In the genomic region with DNA sequence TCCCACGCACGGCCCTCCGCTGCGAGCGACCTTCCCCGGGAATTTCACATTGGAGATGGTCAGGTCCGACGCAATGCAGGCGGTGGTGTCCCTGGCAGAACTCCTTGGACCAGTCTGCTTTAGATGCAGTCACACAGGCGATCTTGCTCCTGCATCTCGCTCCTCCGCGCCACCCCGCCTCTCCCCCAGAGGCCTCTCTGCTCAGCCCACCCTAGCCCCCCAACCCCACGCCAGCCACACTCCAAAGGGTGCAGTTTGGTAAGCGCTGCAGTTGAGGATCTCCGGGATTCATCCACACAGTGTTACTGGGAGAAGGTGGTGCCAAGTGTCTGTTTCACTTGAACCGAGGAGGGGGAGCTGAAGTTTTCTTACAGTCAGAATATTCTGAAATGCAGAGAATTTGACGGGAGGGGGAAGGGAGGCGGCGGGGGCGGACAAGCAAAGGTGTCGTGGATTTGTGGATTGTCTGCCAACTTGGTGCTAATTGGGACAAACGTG, we compare ENCODE assay signal across 9 mouse cellular contexts. TPM values are rescaled to one million over a fixed set of nuclear protein-coding genes. Genes with fewer than 3 reads are reported as not detected.
A peak's percentile ranks its signal among the peaks of the same experiment; 100 is the strongest.
DNase-seq lines count a peak whose midpoint lies in the region; ATAC-seq and TF ChIP-seq lines count a peak whose summit lies in the region.
"Had no signal": no experiment of that assay in that cellular context is flagged by ENCODE, and none has a peak within 500 bp of the region (broad histone marks: within the 10 kb centered on the region; RNA-seq: fewer than 3 reads in every experiment).

No protein-coding gene starts in this region.

- no peaks in the 10 kb centered on the region for H3K36me3 ChIP-seq in lung, postnatal 0 days (ENCODE audit: insufficient read depth, low read length)
- no peaks in the 10 kb centered on the region for H3K36me3 ChIP-seq in embryonic facial prominence, embryonic 12.5 days
- no peaks in the 10 kb centered on the region for H3K36me3 ChIP-seq in intestine, embryonic 16.5 days (ENCODE audit: control insufficient read depth, insufficient read depth, low read length)
- no peaks in the 10 kb centered on the region for H3K36me3 ChIP-seq in midbrain, embryonic 10.5 days

- peaks cover 6% of the 10 kb centered on the region for H3K4me1 ChIP-seq in lung, postnatal 0 days (ENCODE audit: insufficient read depth, low read depth, low read length)
- H3K4me1 ChIP-seq in embryonic facial prominence, embryonic 12.5 days = peaks cover 21% of the 10 kb centered on the region
- H3K4me1 ChIP-seq in intestine, embryonic 16.5 days (ENCODE audit: control insufficient read depth, insufficient read depth, low read length) = peaks cover 24% of the 10 kb centered on the region
- H3K4me1 ChIP-seq in midbrain, embryonic 10.5 days = peaks cover 63% of the 10 kb centered on the region

- H3K4me3 ChIP-seq in lung, postnatal 0 days (ENCODE audit: low read depth, low read length) = peak overlapping the region; percentile 36
- peak overlapping the region; percentile 49 for H3K4me3 ChIP-seq in embryonic facial prominence, embryonic 12.5 days
- H3K4me3 ChIP-seq in intestine, embryonic 16.5 days (ENCODE audit: low read length) = peak overlapping the region; percentile 48
- peak overlapping the region; percentile 65 for H3K4me3 ChIP-seq in midbrain, embryonic 10.5 days
- H3K4me3 ChIP-seq: myocyte had no signal

- no peak for DNase-seq in lung, postnatal 0 days (ENCODE audit: low spot score)
- no peak for DNase-seq in lung, adult 18-20 months
- peak; percentile 51 for DNase-seq in midbrain, embryonic 10.5 days (ENCODE audit: low spot score)
- DNase-seq in yolk sac, embryonic 10.5 days (ENCODE audit: low spot score) = peak; percentile 6
- DNase-seq in spleen, postnatal 14 days (ENCODE audit: low spot score in 2 of 2) = no peak
- DNase-seq in gastrocnemius, postnatal 10 days = no peak

- TF ChIP-seq CTCF in lung, postnatal 0 days (IDR thresholded peaks at IDR 0.05) = no peak

- no peak for ATAC-seq in lung, postnatal 0 days
- ATAC-seq in embryonic facial prominence, embryonic 12.5 days (ENCODE audit: insufficient number of reproducible peaks, insufficient read depth, low FRiP score, low TSS enrichment) = 0 out of 2 replicates have a peak, but pooled peaks have one; percentile 42
- ATAC-seq in intestine, embryonic 16.5 days = peak; percentile 35; the same call in 1 of the 2 replicates

- H3K4me2 ChIP-seq in lung, postnatal 0 days (replicated peaks; ENCODE audit: low read depth, low read length) = peak overlapping the region; percentile 57
- peak overlapping the region; percentile 99 for H3K4me2 ChIP-seq in embryonic facial prominence, embryonic 12.5 days (replicated peaks)
- peak overlapping the region; percentile 90 for H3K4me2 ChIP-seq in intestine, embryonic 16.5 days (ENCODE audit: low read depth, low read length)

- WGBS in lung, postnatal 0 days = under 1% methylated on average over 24 of the region's 24 CpGs
- whole genome bisulfite sequencing in embryonic facial prominence, embryonic 12.5 days = under 1% methylated on average over 24 of the region's 24 CpGs
- WGBS in intestine, embryonic 16.5 days = under 1% methylated on average over 24 of the region's 24 CpGs
- 0% methylated on average over 24 of the region's 24 CpGs for WGBS in midbrain, embryonic 10.5 days

- no peak overlapping the region for H3K9ac ChIP-seq in lung, postnatal 0 days (replicated peaks; ENCODE audit: low read depth)
- H3K9ac ChIP-seq in embryonic facial prominence, embryonic 12.5 days = peak overlapping the region; percentile 47
- H3K9ac ChIP-seq in intestine, embryonic 16.5 days (ENCODE audit: low read depth, low read length) = peak overlapping the region; percentile 37

- H3K9me3 ChIP-seq in lung, postnatal 0 days (ENCODE audit: low read length) = no peaks in the 10 kb centered on the region
- H3K9me3 ChIP-seq in embryonic facial prominence, embryonic 12.5 days = no peaks in the 10 kb centered on the region
- no peaks in the 10 kb centered on the region for H3K9me3 ChIP-seq in intestine, embryonic 16.5 days (ENCODE audit: control insufficient read depth, low read length)
- no peaks in the 10 kb centered on the region for H3K9me3 ChIP-seq in midbrain, embryonic 10.5 days (replicated peaks)

- H3K27me3 ChIP-seq in lung, postnatal 0 days (replicated peaks; ENCODE audit: insufficient read depth, low read length) = peaks cover 40% of the 10 kb centered on the region
- H3K27me3 ChIP-seq in embryonic facial prominence, embryonic 12.5 days = peaks cover 62% of the 10 kb centered on the region
- H3K27me3 ChIP-seq in intestine, embryonic 16.5 days (replicated peaks; ENCODE audit: control insufficient read depth, insufficient read depth, low read length) = peaks cover 60% of the 10 kb centered on the region
- peaks cover 97% of the 10 kb centered on the region for H3K27me3 ChIP-seq in midbrain, embryonic 10.5 days (ENCODE audit: low read depth, poor library complexity, severe bottlenecking)

- no peak overlapping the region for H3K27ac ChIP-seq in lung, postnatal 0 days (ENCODE audit: low read length)
- no peak overlapping the region for H3K27ac ChIP-seq in embryonic facial prominence, embryonic 12.5 days
- no peak overlapping the region for H3K27ac ChIP-seq in intestine, embryonic 16.5 days (ENCODE audit: low read length)
- peak overlapping the region; percentile 69 for H3K27ac ChIP-seq in midbrain, embryonic 10.5 days (replicated peaks)

- no peak for TF ChIP-seq EP300 in lung, postnatal 0 days (IDR thresholded peaks at IDR 0.05)

RNA-seq across cellular contexts. Expression of gene Kcna1, which starts 1.1 kb away (rescaled TPM):
- polyA plus RNA-seq in lung, postnatal 0 days (2015; fragmentation: Nextera tagmentation; extraction: Ambion mirVana) = 0.08 and 0.12 TPM in 2 replicates
- 2.6 and 2.7 TPM in 2 replicates for polyA plus RNA-seq in embryonic facial prominence, embryonic 12.5 days (2016; fragmentation: Nextera tagmentation; extraction: Ambion mirVana)
- polyA plus RNA-seq in intestine, embryonic 16.5 days (2015; fragmentation: Nextera tagmentation; extraction: Ambion mirVana) = 0.05 and 0.23 TPM in 2 replicates
- 1.9 and 2.5 TPM in 2 replicates for polyA plus RNA-seq in midbrain, embryonic 10.5 days (2016; fragmentation: Nextera tagmentation; extraction: Ambion mirVana)
- total RNA-seq in gastrocnemius, postnatal 10 days (2021) = 1 to 10 TPM; 6.3 to 7.9 TPM
- polyA plus RNA-seq: myocyte had no signal

Comparison
In these comparisons a context has a peak if more than half of its experiments do, and no peak if none do; other contexts are left out.
1. DNase-seq: peak in midbrain, embryonic 10.5 days (single experiment) and yolk sac, embryonic 10.5 days (single experiment); none in lung, postnatal 0 days (single experiment), lung, adult 18-20 months (0 of 2), spleen, postnatal 14 days (0 of 2) and gastrocnemius, postnatal 10 days (single experiment).
2. Peak in every context shown above with its lines, with median percentiles within 50 percentile points of each other: H3K4me2 ChIP-seq and H3K4me3 ChIP-seq.